Mouse (Mus musculus) MEL (cell line): ENCODE results near the gene Slc15a2.

Experiments used
- CTCF ChIP-seq, 3 experiments: IDR thresholded peaks in 2 of 3; conservative IDR thresholded peaks in 1 of 3; 2 replicates each; pipeline ENCODE4 v1.5.1; 2011 to 2012; ENCODE audit warnings: low read length in 3 of 3, low read depth in 2 of 3, mild to moderate bottlenecking in 2 of 3, improper control_type of control experiment in 1 of 3, inconsistent platforms in 1 of 3, mixed read lengths in 1 of 3, moderate library complexity in 1 of 3; ENCODE audit not compliant: control insufficient read depth in 1 of 3, insufficient read depth in 1 of 3, poor library complexity in 1 of 3, severe bottlenecking in 1 of 3
- GATA1 ChIP-seq: IDR thresholded peaks from 2 replicates; pipeline ENCODE4 v1.6.1; 2011; ENCODE audit warnings: low read depth, low read length, improper control_type of control experiment
- MAFK ChIP-seq: IDR thresholded peaks from 2 replicates; pipeline ENCODE4 v1.6.1; 2011; ENCODE audit warnings: low read depth, mild to moderate bottlenecking, low read length, improper control_type of control experiment, borderline replicate concordance
- MAX ChIP-seq: IDR thresholded peaks from 2 replicates; pipeline ENCODE4 v1.6.1; 2011; ENCODE audit warnings: low read length, improper control_type of control experiment
- MAZ ChIP-seq: IDR thresholded peaks from 2 replicates; pipeline ENCODE4 v1.6.1; 2012; ENCODE audit warnings: low read depth, mild to moderate bottlenecking, inconsistent platforms, low read length, improper control_type of control experiment
- MYC ChIP-seq: IDR thresholded peaks from 2 replicates; pipeline ENCODE4 v1.6.1; 2011; ENCODE audit warnings: low read depth, mild to moderate bottlenecking, low read length, improper control_type of control experiment, moderate library complexity
- NELFE ChIP-seq: IDR thresholded peaks from 2 replicates; pipeline ENCODE4 v1.6.1; 2011; ENCODE audit warnings: low read depth, low read length, improper control_type of control experiment
- POLR2A ChIP-seq, 2 experiments: IDR thresholded peaks; 2 replicates each; pipeline ENCODE4 v1.6.1; 2011 to 2012; ENCODE audit warnings: low read length in 2 of 2, mild to moderate bottlenecking in 2 of 2, control low read depth in 1 of 2, improper control_type of control experiment in 1 of 2, low read depth in 1 of 2, moderate library complexity in 1 of 2; ENCODE audit not compliant: control insufficient read depth in 1 of 2, insufficient read depth in 1 of 2, poor library complexity in 1 of 2
- POLR2AphosphoS2 ChIP-seq: IDR thresholded peaks from 2 replicates; pipeline ENCODE4 v1.6.1; 2011; ENCODE audit warnings: low read length, improper control_type of control experiment
- ZNF384 ChIP-seq: IDR thresholded peaks from 2 replicates; pipeline ENCODE4 v1.6.1; 2012; ENCODE audit warnings: low read depth, mild to moderate bottlenecking, inconsistent platforms, low read length, improper control_type of control experiment

DNA sequence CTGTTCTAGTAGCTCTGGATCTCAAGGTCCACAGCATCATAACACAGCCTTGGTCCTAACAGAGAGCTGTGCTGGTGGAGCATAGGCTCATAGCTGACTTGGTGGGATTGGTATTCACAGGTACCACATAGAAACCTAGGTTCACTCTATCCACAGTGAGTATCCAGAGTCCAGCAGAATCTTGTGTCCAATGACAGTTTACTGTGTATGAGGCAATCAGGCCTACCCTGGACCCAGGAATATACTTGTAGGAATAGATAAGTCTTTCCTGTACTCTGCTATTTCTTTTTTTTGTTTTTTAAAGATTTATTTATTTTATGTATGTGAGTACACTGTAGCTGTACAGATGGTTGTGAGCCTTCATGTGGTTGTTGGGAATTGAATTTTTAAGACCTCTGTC, 32.2 kb upstream of the Slc15a2 start:
- no peak for TF ChIP-seq MAZ
- no peak for TF ChIP-seq ZNF384
- TF ChIP-seq CTCF (IDR thresholded peaks at IDR 0.05 in 2 of 3, conservative IDR thresholded peaks at IDR 0.05 in 1 of 3; ENCODE audit: control insufficient read depth in 1 of 3, insufficient read depth in 1 of 3, low read depth in 2 of 3, low read length in 3 of 3, poor library complexity in 1 of 3, severe bottlenecking in 1 of 3): no peak
- TF ChIP-seq POLR2AphosphoS2: no peak
- TF ChIP-seq MYC: no peak
- TF ChIP-seq MAFK: no peak
- TF ChIP-seq POLR2A (IDR thresholded peaks at IDR 0.05; ENCODE audit: control insufficient read depth in 1 of 2, insufficient read depth in 1 of 2, low read depth in 1 of 2, low read length in 2 of 2, poor library complexity in 1 of 2): no peak
- TF ChIP-seq MAX: no peak
- no peak for TF ChIP-seq GATA1
- no peak for TF ChIP-seq NELFE
